Mouse (Mus musculus) gastrocnemius, adult 18-20 months (tissue): ENCODE measurements around the gene Sik2. TPM values are rescaled to one million over a fixed set of nuclear protein-coding genes. Genes with fewer than 3 reads are reported as not detected.

ENCODE experiments used
- DNase-seq: peaks from one replicate; pipeline ENCODE4 v3.0.0; 2021; ENCODE audit warnings: low spot score
- total RNA-seq, 2 experiments: library from RNA; stranded (reverse); gene quantifications; 2 replicates each; pipeline ENCODE4 v1.2.3; 2021

Sik2 gene
- total RNA-seq, 2 experiments from 2014 or later: 20.8 to 27.2 TPM

GRCm38 (mm10) chr9:50847133-50847532, 161.7 kb downstream of the Sik2 start:
- no peak for DNase-seq

DNA sequence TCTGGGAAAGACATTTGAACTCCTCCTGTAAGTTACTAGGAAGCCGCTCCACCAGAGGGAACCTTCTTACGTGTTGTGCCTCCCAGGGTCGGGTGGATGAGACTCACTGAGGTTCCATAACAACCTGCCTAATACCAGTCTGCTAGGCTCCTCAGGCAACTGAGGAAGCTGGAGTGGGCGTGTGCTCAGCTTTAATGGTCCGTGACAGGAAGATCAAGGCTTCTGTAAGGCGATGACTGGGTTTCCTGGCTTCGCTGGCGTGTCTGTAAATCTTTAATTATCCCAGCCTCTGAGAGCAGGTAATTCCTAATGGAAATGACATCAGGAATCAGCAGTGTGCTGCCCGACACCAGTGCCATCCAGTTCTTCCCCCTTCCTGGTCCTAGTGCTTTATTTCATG, 163.3 kb downstream of the Sik2 start:
- no peak for DNase-seq

GRCm38 (mm10) chr9:50845081-50845480, 163.8 kb downstream of the Sik2 start, which contains the start of gene Ppp2r1b:
Ppp2r1b (plus strand) TSS chr9:50845301.
- no peak for DNase-seq

Other genes with a start within 250 kb of the Sik2 start
- gene Fdxacb1, start 240.8 kb downstream of the Sik2 start, total RNA-seq: 1 to 10 TPM; 4.2 to 4.4 TPM
- gene Alg9, start 234.1 kb downstream of the Sik2 start, total RNA-seq: 10 to 100 TPM; 10.3 to 10.8 TPM
- gene 1110032A03Rik, start 233.6 kb downstream of the Sik2 start, total RNA-seq: 10 to 100 TPM; 13.7 to 18.9 TPM
- 1 to 10 TPM; 4.3 to 5.4 TPM for gene Ppp2r1b, start 163.8 kb downstream of the Sik2 start, total RNA-seq
- not detected for gene Btg4, start 51.8 kb upstream of the Sik2 start, total RNA-seq
- gene Layn, start 68.0 kb upstream of the Sik2 start, total RNA-seq: 1 to 10 TPM; 1.5 to 2.0 TPM
- gene 4833427G06Rik, start 93.0 kb upstream of the Sik2 start, total RNA-seq: not detected
- not detected for gene Gm32742, start 156.4 kb upstream of the Sik2 start, total RNA-seq
- gene Pou2af1, start 204.6 kb upstream of the Sik2 start, total RNA-seq: under 1 TPM in 1 of 2 experiments, not detected in 1; 0.09 TPM